Mouse (Mus musculus) frontal cortex, postnatal 25 days (tissue): ENCODE results near the gene Cntnap5b.
A peak's percentile ranks its signal among the peaks of the same experiment; 100 is the strongest.

Experiments
- DNase-seq, 2 experiments: peaks; one replicate each; pipeline ENCODE4 v3.0.0; 2022; ENCODE audit warnings: low spot score in 2 of 2

Cntnap5b gene

GRCm38 (mm10) chr1:100171566-100171965 lies 399.0 kb downstream of the Cntnap5b start:
- DNase-seq, result no peak

DNA sequence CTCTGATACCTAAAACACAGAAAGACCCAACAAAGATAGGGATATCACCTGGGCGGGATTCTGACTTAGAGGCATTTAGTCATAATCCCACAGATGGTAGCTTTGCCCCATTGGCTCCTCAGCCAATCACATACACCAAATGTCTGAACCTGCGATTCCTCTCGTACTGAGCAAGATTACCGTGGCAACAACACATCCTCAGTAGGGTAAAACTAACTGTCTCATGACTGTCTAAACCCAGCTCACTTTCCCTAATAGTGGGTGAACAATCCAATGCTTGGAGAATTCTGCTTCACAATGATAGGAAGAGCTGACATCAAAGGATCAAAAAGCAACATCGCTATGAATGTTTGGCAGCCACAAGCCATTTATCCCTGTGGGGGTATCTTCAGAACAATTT lies 407.5 kb downstream of the Cntnap5b start:
- DNase-seq, result no peak

- DNase-seq, result peak; percentile 13 to 24
These were observed 459.5 kb downstream of the Cntnap5b start for GRCm38 (mm10) chr1:100231980-100232608.

DNA sequence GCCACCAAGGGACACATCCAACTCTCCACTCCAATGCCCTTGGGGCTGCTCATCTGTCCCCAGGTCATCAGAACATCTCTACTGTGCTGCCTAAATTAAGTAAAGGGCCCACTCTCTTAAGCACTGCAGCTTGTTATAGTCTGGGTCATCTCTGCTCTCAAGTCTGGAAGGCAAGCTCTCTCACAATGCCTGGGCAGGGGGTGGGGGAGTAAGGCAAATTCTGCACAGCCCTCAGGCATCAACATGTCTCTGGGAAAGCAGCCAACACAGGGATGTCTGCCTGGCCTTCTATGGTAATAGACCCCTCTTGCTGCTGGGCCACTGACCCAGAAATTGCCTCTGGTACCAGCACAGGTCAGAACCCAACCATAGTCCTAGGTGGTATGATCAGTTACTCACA lies 479.4 kb downstream of the Cntnap5b start:
- DNase-seq, result no peak

- no peak for DNase-seq
These were observed 538.1 kb downstream of the Cntnap5b start for GRCm38 (mm10) chr1:100310687-100311086.

DNA sequence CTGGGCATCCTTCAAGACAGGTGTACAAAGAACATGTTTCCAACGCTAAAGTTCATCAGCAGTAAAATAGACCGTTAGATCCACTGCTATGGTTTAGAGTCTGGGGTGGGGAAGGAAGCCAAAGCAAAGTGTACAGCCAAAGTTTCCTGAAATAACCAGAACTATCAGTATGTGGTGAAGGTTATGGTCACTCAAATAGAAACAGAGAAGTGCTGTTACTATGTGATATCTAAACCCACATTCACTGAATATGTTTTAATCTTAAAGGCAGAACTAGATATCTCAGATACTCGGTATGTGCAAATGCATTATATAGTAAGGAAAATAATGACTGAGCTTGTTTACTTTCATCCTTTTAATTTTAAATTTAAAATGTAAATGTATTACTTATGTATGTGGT lies 558.5 kb downstream of the Cntnap5b start:
- DNase-seq, result no peak

GRCm38 (mm10) chr1:100369415-100370113 lies 597.0 kb downstream of the Cntnap5b start:
- DNase-seq, result no peak

DNA sequence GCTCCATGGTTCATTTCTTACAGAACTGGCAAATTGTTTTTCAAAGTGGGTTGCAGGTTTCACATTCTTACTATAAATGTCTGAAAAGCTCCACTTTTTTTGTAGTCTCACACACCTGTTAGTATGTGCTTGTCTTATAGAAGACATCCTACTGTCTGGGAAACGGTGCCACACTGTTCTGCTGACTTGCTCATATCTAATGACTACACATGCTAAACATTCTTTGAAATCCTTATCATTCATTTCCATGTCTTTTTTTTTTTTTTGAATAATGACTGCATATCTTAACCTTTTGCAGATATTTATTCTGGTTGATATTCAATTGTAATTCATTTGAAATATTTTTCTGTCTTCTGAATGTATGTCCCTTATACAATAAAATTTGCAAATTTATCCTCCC lies 613.7 kb downstream of the Cntnap5b start:
- no peak for DNase-seq

DNA sequence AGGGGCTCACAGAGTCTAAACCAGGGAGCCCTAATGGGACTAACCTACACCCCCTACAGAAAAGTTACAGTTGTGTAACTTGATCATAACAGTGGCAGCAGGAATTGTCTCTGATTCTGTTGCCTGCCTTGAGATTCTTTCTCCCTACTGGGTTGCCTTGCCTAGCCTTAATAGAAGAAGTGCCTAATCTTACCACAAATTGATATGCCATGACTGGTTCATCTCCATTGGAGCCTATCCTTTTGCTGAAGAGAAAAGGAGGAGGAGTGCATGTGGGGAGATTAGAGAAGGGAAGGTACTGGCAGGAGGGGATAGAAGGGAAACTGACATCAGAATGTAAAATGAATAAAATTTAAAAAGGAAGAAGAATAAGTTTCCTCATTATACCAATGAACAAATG lies 621.5 kb downstream of the Cntnap5b start:
- DNase-seq, result no peak

GRCm38 (mm10) chr1:100416658-100417224 lies 644.2 kb downstream of the Cntnap5b start:
- DNase-seq, result no peak

GRCm38 (mm10) chr1:100430038-100430774 lies 657.6 kb downstream of the Cntnap5b start:
- DNase-seq, result no peak

- DNase-seq, result no peak
These were observed 691.3 kb downstream of the Cntnap5b start for GRCm38 (mm10) chr1:100463877-100464276.

DNA sequence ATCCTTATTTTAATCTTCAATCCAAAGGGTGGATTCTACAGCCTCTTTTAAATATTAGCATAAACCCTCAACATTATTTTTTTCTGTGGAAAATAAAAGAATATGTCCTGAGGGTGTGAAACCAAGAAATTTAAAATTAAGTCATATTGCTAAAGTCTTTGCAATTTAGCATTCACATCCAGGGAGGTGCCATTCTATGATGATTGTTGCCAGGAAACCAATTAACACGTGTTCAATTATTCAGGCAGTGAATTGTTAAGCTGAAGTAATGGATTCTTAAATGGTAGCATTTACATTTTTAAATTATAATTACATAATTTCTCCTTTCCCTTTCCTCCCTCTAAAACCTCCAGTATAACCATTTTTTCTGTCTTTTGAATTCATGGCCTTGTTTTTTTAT lies 692.7 kb downstream of the Cntnap5b start:
- no peak for DNase-seq

DNA sequence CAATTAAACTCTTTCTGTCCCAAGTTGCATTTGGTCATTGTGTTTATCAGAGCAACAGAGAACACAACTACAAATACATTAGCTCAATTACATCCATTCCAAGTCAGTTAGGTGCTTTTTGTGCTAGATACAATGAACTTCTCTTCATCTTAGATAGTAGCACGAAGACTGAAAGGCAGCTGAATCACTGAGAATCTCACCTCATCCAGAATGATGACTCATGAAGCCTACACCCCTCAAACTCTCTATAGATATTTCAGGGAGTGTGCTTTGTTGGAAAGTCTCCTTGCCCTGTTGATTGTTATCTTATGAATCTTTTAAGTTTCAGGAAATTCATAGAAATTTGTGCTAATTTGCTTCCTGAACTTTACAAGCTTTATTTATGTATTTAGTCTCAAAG lies 695.0 kb downstream of the Cntnap5b start:
- no peak for DNase-seq

- DNase-seq, result no peak
These were observed 737.3 kb downstream of the Cntnap5b start for GRCm38 (mm10) chr1:100509866-100510265.
